8 mouse cellular contexts compared by ENCODE assay signal in the genomic region with DNA sequence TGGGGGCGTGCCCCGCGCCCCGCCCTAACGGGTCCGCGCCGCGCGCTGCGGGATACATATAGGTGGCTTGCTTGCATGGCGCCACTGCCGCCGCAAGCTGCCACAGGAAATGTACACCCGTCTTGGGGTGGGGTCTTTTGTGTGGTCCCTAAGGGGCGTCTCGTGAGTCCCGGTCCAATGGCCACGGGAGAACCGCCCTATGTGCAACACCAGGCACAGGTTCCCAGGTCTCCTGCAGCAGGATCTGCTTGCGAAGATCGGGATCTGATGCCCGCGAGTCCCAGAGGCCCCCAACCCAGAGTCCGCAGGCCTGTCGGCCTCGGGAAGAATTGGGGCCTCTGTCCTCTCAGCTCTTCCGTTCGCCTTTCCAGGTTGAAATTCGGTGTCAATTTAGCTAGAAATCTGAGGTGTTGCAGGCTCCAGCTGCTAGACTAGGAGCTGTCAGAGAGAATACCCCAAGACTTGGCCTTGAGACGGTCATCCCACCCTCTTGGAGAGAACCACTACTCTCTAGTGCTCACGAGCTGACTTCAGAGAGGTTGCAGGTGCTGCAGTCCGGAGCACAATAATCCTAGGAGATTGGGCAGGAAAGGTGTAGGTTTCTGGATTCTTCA. TPM values are rescaled to one million over a fixed set of nuclear protein-coding genes. Genes with fewer than 3 reads are reported as not detected.
A peak's percentile ranks its signal among the peaks of the same experiment; 100 is the strongest.
DNase-seq lines count a peak whose midpoint lies in the region; ATAC-seq and TF ChIP-seq lines count a peak whose summit lies in the region.

No protein-coding gene starts in this region.

- H3K4me1 ChIP-seq in heart, embryonic 16.5 days (ENCODE audit: control insufficient read depth, insufficient read depth, low read length), result peaks cover 17% of the 10 kb centered on the region
- no peaks in the 10 kb centered on the region for H3K4me1 ChIP-seq in ES-E14 (ENCODE audit: control insufficient read depth in 2 of 2, insufficient read depth in 2 of 2, low read length in 2 of 2, poor library complexity in 1 of 2)
- peaks cover 36% of the 10 kb centered on the region for H3K4me1 ChIP-seq in forebrain, embryonic 15.5 days

- H3K4me2 ChIP-seq in heart, embryonic 16.5 days (ENCODE audit: low read depth, low read length), result peak overlapping the region; percentile 94
- peak overlapping the region; percentile 76 for H3K4me2 ChIP-seq in forebrain, embryonic 15.5 days (replicated peaks)

- WGBS in heart, embryonic 16.5 days, result 4% methylated on average over 33 of the region's 33 CpGs
- WGBS in forebrain, embryonic 15.5 days, result 3% methylated on average over 33 of the region's 33 CpGs
- WGBS in macrophage (ENCODE audit: missing documents), result 10% methylated on average over 33 of the region's 33 CpGs

- peaks cover 33% of the 10 kb centered on the region for H3K79me2 ChIP-seq in macrophage (ENCODE audit: inconsistent target)

- peak overlapping the region; percentile 94 for H3K9ac ChIP-seq in heart, embryonic 16.5 days (ENCODE audit: low read length)
- peak overlapping the region; percentile 50 for H3K9ac ChIP-seq in ES-E14 (ENCODE audit: insufficient read depth, low read depth, low read length, poor library complexity, severe bottlenecking)
- H3K9ac ChIP-seq in forebrain, embryonic 15.5 days (replicated peaks), result peak overlapping the region; percentile 88

- peak overlapping the region; percentile 88 for H3K4me3 ChIP-seq in heart, embryonic 16.5 days (ENCODE audit: low read length)
- H3K4me3 ChIP-seq in ES-E14 (ENCODE audit: insufficient read depth in 1 of 2, low read depth in 1 of 2, low read length in 2 of 2, poor library complexity in 1 of 2, severe bottlenecking in 1 of 2) (peak overlapping the region; percentile 72 to 99), macrophage (ENCODE audit: inconsistent target) (peak overlapping the region; percentile 32)
- H3K4me3 ChIP-seq in forebrain, embryonic 15.5 days, result peak overlapping the region; percentile 89

- no peaks in the 10 kb centered on the region for H3K36me3 ChIP-seq in heart, embryonic 16.5 days (ENCODE audit: control insufficient read depth, insufficient read depth)
- no peaks in the 10 kb centered on the region for H3K36me3 ChIP-seq in ES-E14 (ENCODE audit: control insufficient read depth, insufficient read depth, low read length, poor library complexity, severe bottlenecking)
- H3K36me3 ChIP-seq in forebrain, embryonic 15.5 days, result no peaks in the 10 kb centered on the region
- H3K36me3 ChIP-seq in macrophage (ENCODE audit: inconsistent target), result no peaks in the 10 kb centered on the region

- no peaks in the 10 kb centered on the region for H3K9me3 ChIP-seq in heart, embryonic 16.5 days (replicated peaks; ENCODE audit: control insufficient read depth, low read length)
- H3K9me3 ChIP-seq in ES-E14 (ENCODE audit: control insufficient read depth, insufficient read depth, low read depth, low read length), result no peaks in the 10 kb centered on the region
- H3K9me3 ChIP-seq in forebrain, embryonic 15.5 days, result no peaks in the 10 kb centered on the region

- ATAC-seq in heart, embryonic 16.5 days (replicated peaks; ENCODE audit: extremely low read depth, insufficient read depth, low FRiP score), result no peak
- peak; percentile 12 for ATAC-seq in forebrain, embryonic 15.5 days (replicated peaks)

- H3K27ac ChIP-seq in heart, embryonic 16.5 days (ENCODE audit: low read length), result peak overlapping the region; percentile 78
- H3K27ac ChIP-seq in ES-E14 (ENCODE audit: insufficient read depth, low read depth, low read length, poor library complexity, severe bottlenecking) (no peak overlapping the region), macrophage (no peak overlapping the region)
- peak overlapping the region; percentile 92 for H3K27ac ChIP-seq in forebrain, embryonic 15.5 days (replicated peaks)

- no peaks in the 10 kb centered on the region for H3K27me3 ChIP-seq in heart, embryonic 16.5 days (ENCODE audit: control insufficient read depth, insufficient read depth, low read length)
- no peaks in the 10 kb centered on the region for H3K27me3 ChIP-seq in forebrain, embryonic 15.5 days

- in situ Hi-C loops in ES-E14 (cut with MboI; ENCODE audit: low sequenced_read_pairs in 2 of 2, unreplicated experiment in 2 of 2), result no loop called here

- no peak for DNase-seq in heart, postnatal 4 days
- DNase-seq in ES-E14 (ENCODE audit: low read depth, low spot score), result no peak
- DNase-seq in ovary, postnatal 14 days (ENCODE audit: low spot score), result no peak
- no peak for DNase-seq in layer of hippocampus, adult 9-10 months (ENCODE audit: low spot score)
- DNase-seq in testis, postnatal 10 days (ENCODE audit: low spot score), result no peak

TF ChIP-seq in ES-E14, 5 proteins besides CTCF, POLR2A, EP300 and RAD21:
- TF ChIP-seq ZNF384 (IDR thresholded peaks at IDR 0.05; ENCODE audit: low read depth, low read length) (no peak), HCFC1 (IDR thresholded peaks at IDR 0.05; ENCODE audit: borderline replicate concordance, insufficient read depth, low read length) (no peak), MAFK (IDR thresholded peaks at IDR 0.05; ENCODE audit: insufficient read depth, low read depth, low read length) (no peak), ZC3H11A (IDR thresholded peaks at IDR 0.05; ENCODE audit: borderline replicate concordance, low read depth, low read length) (no peak), CHD2 (IDR thresholded peaks at IDR 0.05; ENCODE audit: low read depth, low read length) (no peak)

RNA-seq across cellular contexts. Expression of gene Rnf34, which starts 50.8 kb away (rescaled TPM):
- polyA plus RNA-seq in heart, embryonic 16.5 days (2015; fragmentation: Nextera tagmentation; extraction: Ambion mirVana), result 32.6 and 35.9 TPM in 2 replicates
- 10 to 100 TPM; 32.6 to 34.0 TPM for total RNA-seq in heart, postnatal 4 days (2021)
- total RNA-seq in ES-E14 (2012; rRNA removed), result 22.0 and 26.1 TPM in 2 replicates
- 50.9 and 52.9 TPM in 2 replicates for polyA plus RNA-seq in forebrain, embryonic 15.5 days (2015; fragmentation: Nextera tagmentation; extraction: Ambion mirVana)
- total RNA-seq in macrophage (2018; cell fraction: chromatin; rRNA removed), result 10 to 100 TPM in 23 of 26 experiments, 1 to 10 TPM in 3; 5.1 to 31.2 (median 18.8) TPM
- total RNA-seq in macrophage (2018; cell fraction: cytosol; rRNA removed), result 10 to 100 TPM; 17.2 to 33.6 (median 26.4) TPM
- 10 to 100 TPM; 13.5 to 64.7 (median 27.2) TPM for total RNA-seq in macrophage (2018; cell fraction: nucleus; rRNA removed)
- 17.3 to 25.3 TPM (median 18.3 TPM) in 3 replicates for polyA plus RNA-seq in macrophage (2018)

Comparison
In these comparisons a context has a peak if more than half of its experiments do, and no peak if none do; other contexts are left out.
1. H3K27ac ChIP-seq: peak in heart, embryonic 16.5 days (single experiment) and forebrain, embryonic 15.5 days (single experiment); none in ES-E14 (single experiment) and macrophage (single experiment).
2. H3K4me3 ChIP-seq: peak in every context shown above with its lines; median percentile 89 in forebrain, embryonic 15.5 days; 88 in heart, embryonic 16.5 days; 86 in ES-E14; 32 in macrophage.
3. Peak in every context shown above with its lines, with median percentiles within 50 percentile points of each other: H3K9ac ChIP-seq.